Mouse (Mus musculus) kidney, adult 2 months (tissue): Measurements from ENCODE around the gene Tnfrsf9.

Source experiments
- CTCF ChIP-seq: fragments of 200-500 bp; conservative IDR thresholded peaks from 2 replicates; pipeline ENCODE4 v1.5.1; 2011; ENCODE audit warnings: low read depth, mild to moderate bottlenecking, control low read depth, low read length, moderate library complexity, mixed read lengths; ENCODE audit not compliant: insufficient read depth, insufficient read length
- POLR2A ChIP-seq: fragments of 200-500 bp; IDR thresholded peaks from one replicate; pipeline ENCODE4 v1.6.1; 2011; ENCODE audit warnings: low read depth, low read length, control low read depth

GRCm38 (mm10) chr4:150979455-150979854 lies 65.1 kb downstream of the Tnfrsf9 start:
- TF ChIP-seq CTCF (no peak), POLR2A (no peak)
